Mouse (Mus musculus) myocyte (in vitro differentiated cells): ENCODE measurements at regions not wholly inside any gene's neighbourhood (a gene's known extent, or its start where the extent isn't known, plus 50 kb on each side); places are given as distances from the start of the nearest gene placed in this dataset.

Experiments used
- CEBPB ChIP-seq: IDR thresholded peaks from 2 replicates; pipeline ENCODE4 v1.6.1; 2011; ENCODE audit warnings: mild to moderate bottlenecking, moderate library complexity; ENCODE audit not compliant: poor library complexity, insufficient read depth, severe bottlenecking
- E2F4 ChIP-seq: IDR thresholded peaks from one replicate; pipeline ENCODE4 v1.6.1; 2011; ENCODE audit warnings: mild to moderate bottlenecking, control low read depth, moderate library complexity; ENCODE audit not compliant: insufficient read depth
- MAX ChIP-seq: IDR thresholded peaks from one replicate; pipeline ENCODE4 v1.6.1; 2011; ENCODE audit warnings: low read depth, mild to moderate bottlenecking, control low read depth
- MYOD1 ChIP-seq, 3 experiments: IDR thresholded peaks; one replicate each; pipeline ENCODE4 v1.6.1; 2011; ENCODE audit warnings: control low read depth in 2 of 3, low read depth in 2 of 3, mild to moderate bottlenecking in 2 of 3, moderate library complexity in 1 of 3; ENCODE audit not compliant: insufficient read length in 2 of 3, control insufficient read depth in 1 of 3
- MYOG ChIP-seq, 3 experiments: IDR thresholded peaks; one replicate each; pipeline ENCODE4 v1.6.1; 2011; ENCODE audit warnings: control low read depth in 2 of 3, low read depth in 2 of 3, mild to moderate bottlenecking in 2 of 3; ENCODE audit not compliant: insufficient read length in 2 of 3, control insufficient read depth in 1 of 3, insufficient read depth in 1 of 3
- POLR2A ChIP-seq: IDR thresholded peaks from one replicate; pipeline ENCODE4 v1.6.1; 2011; ENCODE audit warnings: low read depth, mild to moderate bottlenecking, control low read depth, moderate library complexity; ENCODE audit not compliant: insufficient read length
- POLR2AphosphoS2 ChIP-seq: IDR thresholded peaks from one replicate; pipeline ENCODE4 v1.6.1; 2011; ENCODE audit warnings: low read depth, control low read depth; ENCODE audit not compliant: insufficient read length
- REST ChIP-seq: IDR thresholded peaks from one replicate; pipeline ENCODE4 v1.6.1; 2011; ENCODE audit warnings: mild to moderate bottlenecking, control low read depth, moderate library complexity; ENCODE audit not compliant: insufficient read depth, insufficient read length
- SRF ChIP-seq: IDR thresholded peaks from one replicate; pipeline ENCODE4 v1.6.1; 2011; ENCODE audit warnings: low read depth; ENCODE audit not compliant: control insufficient read depth, insufficient read length
- TCF12 ChIP-seq: IDR thresholded peaks from one replicate; pipeline ENCODE4 v1.6.1; 2011; ENCODE audit warnings: mild to moderate bottlenecking, control low read depth; ENCODE audit not compliant: poor library complexity, insufficient read depth, severe bottlenecking
- TCF3 ChIP-seq: IDR thresholded peaks from one replicate; pipeline ENCODE4 v1.6.1; 2011; ENCODE audit warnings: low read depth, control low read depth; ENCODE audit not compliant: insufficient read length
- USF1 ChIP-seq: IDR thresholded peaks from one replicate; pipeline ENCODE4 v1.6.1; 2011; ENCODE audit warnings: low read depth, mild to moderate bottlenecking, control low read depth, moderate library complexity

DNA sequence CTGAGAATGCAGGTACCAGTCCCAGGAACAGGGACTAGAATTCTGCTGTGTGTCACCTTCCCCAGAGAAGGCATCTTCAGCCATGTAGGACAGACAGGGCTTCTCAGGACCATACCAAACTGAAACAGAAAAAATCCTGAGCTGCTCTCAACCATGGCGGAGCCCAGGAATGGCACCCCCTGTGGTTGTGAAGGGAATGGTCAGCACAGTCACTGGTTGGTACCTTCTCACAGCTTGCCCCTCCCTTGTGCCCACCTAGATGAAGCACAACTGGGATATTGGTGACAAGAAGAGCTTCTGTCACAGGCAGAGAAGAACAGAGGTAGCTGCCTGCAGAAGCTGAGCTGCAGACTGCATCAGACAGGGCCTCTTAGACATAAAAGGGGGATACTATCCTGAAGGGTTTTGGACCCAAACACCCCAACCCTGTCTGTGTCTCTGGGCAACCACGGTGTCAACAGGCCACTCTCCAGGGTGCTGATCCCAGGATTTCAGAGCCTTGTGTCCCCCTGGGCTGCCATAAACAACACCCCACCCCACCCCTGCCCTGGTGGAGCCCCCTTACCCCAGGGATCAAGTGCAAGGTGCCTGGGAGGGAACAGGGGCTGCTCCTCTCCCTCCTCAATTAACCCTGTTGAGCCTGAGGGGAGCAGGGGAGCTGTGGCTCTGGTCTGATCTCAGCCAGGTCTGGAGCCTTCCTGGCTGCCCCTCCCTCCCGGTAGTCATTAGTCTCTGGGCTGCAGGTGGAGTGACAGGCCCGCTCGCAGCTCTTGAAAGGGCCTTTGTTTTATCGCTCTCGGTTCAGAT lies 275.7 kb downstream of the Rps24 start:
- TF ChIP-seq MAX (no peak), E2F4 (no peak), POLR2A (no peak), MYOD1 (IDR thresholded peaks at IDR 0.05; ENCODE audit: control insufficient read depth in 1 of 3, insufficient read length in 2 of 3, low read depth in 2 of 3) (no peak), POLR2AphosphoS2 (no peak), TCF12 (no peak), REST (peak; percentile 71), USF1 (no peak), MYOG (IDR thresholded peaks at IDR 0.05; ENCODE audit: control insufficient read depth in 1 of 3, insufficient read depth in 1 of 3, insufficient read length in 2 of 3, low read depth in 2 of 3) (no peak), SRF (no peak), TCF3 (no peak), CEBPB (no peak)
